Mouse (Mus musculus): ENCODE data around the gene Ctnnd2. TPM values are rescaled to one million over a fixed set of nuclear protein-coding genes. Genes with fewer than 3 reads are reported as not detected.

The Ctnnd2 gene
- polyA plus RNA-seq, 1 experiment from 2014 or later, result 0.83 TPM

- WGBS, result 82% methylated on average over 1 of the region's 1 CpGs
- no peak overlapping the region for H3K9ac ChIP-seq (ENCODE audit: low read length)
- no peak for ATAC-seq (replicated peaks; ENCODE audit: extremely low read depth, insufficient read depth, low FRiP score)
Observed at GRCm38 (mm10) chr15:30762695-30763285, 590.4 kb downstream of the Ctnnd2 start.

GRCm38 (mm10) chr15:30776931-30777330 lies 604.5 kb downstream of the Ctnnd2 start:
- Histone ChIP-seq H3K27ac (ENCODE audit: low read length) (no peak overlapping the region), H3K9me3 (replicated peaks; ENCODE audit: control insufficient read depth, low read length) (no peaks in the 10 kb centered on the region), H3K27me3 (ENCODE audit: control insufficient read depth, insufficient read depth, low read length) (no peaks in the 10 kb centered on the region), H3K4me3 (ENCODE audit: low read length) (no peak overlapping the region), H3K36me3 (ENCODE audit: control insufficient read depth, insufficient read depth) (no peaks in the 10 kb centered on the region), H3K4me1 (ENCODE audit: control insufficient read depth, insufficient read depth, low read length) (no peaks in the 10 kb centered on the region), H3K4me2 (ENCODE audit: low read depth, low read length) (no peak overlapping the region), H3K9ac (ENCODE audit: low read length) (no peak overlapping the region)
- no peak for ATAC-seq (replicated peaks; ENCODE audit: extremely low read depth, insufficient read depth, low FRiP score)
- WGBS, result 77% methylated on average over 7 of the region's 7 CpGs

More at GRCm38 (mm10) chr15:30762695-30763285, 590.4 kb downstream of the Ctnnd2 start:
- Histone ChIP-seq H3K9me3 (replicated peaks; ENCODE audit: control insufficient read depth, low read length) (no peaks in the 10 kb centered on the region), H3K27me3 (ENCODE audit: control insufficient read depth, insufficient read depth, low read length) (no peaks in the 10 kb centered on the region), H3K36me3 (ENCODE audit: control insufficient read depth, insufficient read depth) (no peaks in the 10 kb centered on the region), H3K4me3 (ENCODE audit: low read length) (no peak overlapping the region), H3K4me1 (ENCODE audit: control insufficient read depth, insufficient read depth, low read length) (no peaks in the 10 kb centered on the region), H3K27ac (ENCODE audit: low read length) (no peak overlapping the region), H3K4me2 (ENCODE audit: low read depth, low read length) (no peak overlapping the region)

GRCm38 (mm10) chr15:30777801-30778200 lies 605.4 kb downstream of the Ctnnd2 start:
- Histone ChIP-seq H3K9ac (ENCODE audit: low read length) (no peak overlapping the region), H3K36me3 (ENCODE audit: control insufficient read depth, insufficient read depth) (no peaks in the 10 kb centered on the region), H3K4me1 (ENCODE audit: control insufficient read depth, insufficient read depth, low read length) (no peaks in the 10 kb centered on the region), H3K27ac (ENCODE audit: low read length) (no peak overlapping the region), H3K9me3 (replicated peaks; ENCODE audit: control insufficient read depth, low read length) (no peaks in the 10 kb centered on the region), H3K4me3 (ENCODE audit: low read length) (no peak overlapping the region), H3K4me2 (ENCODE audit: low read depth, low read length) (no peak overlapping the region), H3K27me3 (ENCODE audit: control insufficient read depth, insufficient read depth, low read length) (no peaks in the 10 kb centered on the region)
- no peak for ATAC-seq (replicated peaks; ENCODE audit: extremely low read depth, insufficient read depth, low FRiP score)
- WGBS, result 86% methylated on average over 5 of the region's 5 CpGs

GRCm38 (mm10) chr15:30779903-30780302 lies 607.5 kb downstream of the Ctnnd2 start:
- 69% methylated on average over 1 of the region's 1 CpGs for WGBS
- Histone ChIP-seq H3K4me3 (ENCODE audit: low read length) (no peak overlapping the region), H3K9ac (ENCODE audit: low read length) (no peak overlapping the region), H3K27me3 (ENCODE audit: control insufficient read depth, insufficient read depth, low read length) (no peaks in the 10 kb centered on the region), H3K9me3 (replicated peaks; ENCODE audit: control insufficient read depth, low read length) (no peaks in the 10 kb centered on the region), H3K4me1 (ENCODE audit: control insufficient read depth, insufficient read depth, low read length) (no peaks in the 10 kb centered on the region), H3K36me3 (ENCODE audit: control insufficient read depth, insufficient read depth) (no peaks in the 10 kb centered on the region), H3K4me2 (ENCODE audit: low read depth, low read length) (no peak overlapping the region), H3K27ac (ENCODE audit: low read length) (no peak overlapping the region)
- ATAC-seq (replicated peaks; ENCODE audit: extremely low read depth, insufficient read depth, low FRiP score), result no peak

- Histone ChIP-seq H3K27ac (ENCODE audit: low read length) (no peak overlapping the region), H3K4me3 (ENCODE audit: low read length) (no peak overlapping the region), H3K9me3 (replicated peaks; ENCODE audit: control insufficient read depth, low read length) (no peaks in the 10 kb centered on the region), H3K9ac (ENCODE audit: low read length) (no peak overlapping the region), H3K27me3 (ENCODE audit: control insufficient read depth, insufficient read depth, low read length) (no peaks in the 10 kb centered on the region), H3K36me3 (ENCODE audit: control insufficient read depth, insufficient read depth) (no peaks in the 10 kb centered on the region), H3K4me2 (ENCODE audit: low read depth, low read length) (no peak overlapping the region), H3K4me1 (ENCODE audit: control insufficient read depth, insufficient read depth, low read length) (no peaks in the 10 kb centered on the region)
- no peak for ATAC-seq (replicated peaks; ENCODE audit: extremely low read depth, insufficient read depth, low FRiP score)
Observed at GRCm38 (mm10) chr15:30780977-30781376, 608.6 kb downstream of the Ctnnd2 start.

GRCm38 (mm10) chr15:30785706-30786320 lies 613.4 kb downstream of the Ctnnd2 start:
- Histone ChIP-seq H3K4me3 (ENCODE audit: low read length) (no peak overlapping the region), H3K27ac (ENCODE audit: low read length) (no peak overlapping the region), H3K9me3 (replicated peaks; ENCODE audit: control insufficient read depth, low read length) (no peaks in the 10 kb centered on the region), H3K27me3 (ENCODE audit: control insufficient read depth, insufficient read depth, low read length) (no peaks in the 10 kb centered on the region), H3K4me1 (ENCODE audit: control insufficient read depth, insufficient read depth, low read length) (no peaks in the 10 kb centered on the region), H3K4me2 (ENCODE audit: low read depth, low read length) (no peak overlapping the region), H3K9ac (ENCODE audit: low read length) (no peak overlapping the region), H3K36me3 (ENCODE audit: control insufficient read depth, insufficient read depth) (no peaks in the 10 kb centered on the region)
- 84% methylated on average over 5 of the region's 5 CpGs for WGBS
- ATAC-seq (replicated peaks; ENCODE audit: extremely low read depth, insufficient read depth, low FRiP score), result no peak

DNA sequence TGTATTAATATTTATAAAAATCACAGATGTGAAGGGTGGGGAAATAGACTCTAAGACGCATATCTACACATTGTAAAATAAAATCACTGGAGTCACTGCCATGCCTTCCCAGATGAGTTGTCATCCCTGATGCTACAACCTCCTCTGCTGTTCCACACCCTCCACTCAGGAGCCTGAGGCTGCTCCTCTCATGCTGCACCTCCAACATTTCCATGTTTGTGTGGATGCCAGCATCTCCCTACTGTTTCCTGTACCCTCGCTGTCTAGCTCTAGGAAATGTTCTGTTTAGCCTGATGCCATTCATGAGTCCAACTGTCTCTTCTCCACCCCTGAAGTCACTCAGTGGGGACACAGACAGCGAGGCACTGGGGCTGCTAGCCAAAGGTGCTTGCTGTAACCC lies 620.9 kb downstream of the Ctnnd2 start:
- no peak overlapping the region for H3K4me3 ChIP-seq (ENCODE audit: low read length)
- H3K9ac ChIP-seq (ENCODE audit: low read length), result no peak overlapping the region
- ATAC-seq (replicated peaks; ENCODE audit: extremely low read depth, insufficient read depth, low FRiP score), result no peak
- no peaks in the 10 kb centered on the region for H3K9me3 ChIP-seq (replicated peaks; ENCODE audit: control insufficient read depth, low read length)
- WGBS, result 73% methylated on average over 3 of the region's 3 CpGs
- H3K27ac ChIP-seq (ENCODE audit: low read length), result no peak overlapping the region
- H3K4me2 ChIP-seq (ENCODE audit: low read depth, low read length), result no peak overlapping the region
- no peaks in the 10 kb centered on the region for H3K36me3 ChIP-seq (ENCODE audit: control insufficient read depth, insufficient read depth)
- no peaks in the 10 kb centered on the region for H3K27me3 ChIP-seq (ENCODE audit: control insufficient read depth, insufficient read depth, low read length)
- H3K4me1 ChIP-seq (ENCODE audit: control insufficient read depth, insufficient read depth, low read length), result no peaks in the 10 kb centered on the region

GRCm38 (mm10) chr15:30795723-30796122 lies 623.3 kb downstream of the Ctnnd2 start:
- no peak overlapping the region for H3K9ac ChIP-seq (ENCODE audit: low read length)
- H3K27ac ChIP-seq (ENCODE audit: low read length), result no peak overlapping the region
- no peaks in the 10 kb centered on the region for H3K4me1 ChIP-seq (ENCODE audit: control insufficient read depth, insufficient read depth, low read length)
- no peak for ATAC-seq (replicated peaks; ENCODE audit: extremely low read depth, insufficient read depth, low FRiP score)
- H3K27me3 ChIP-seq (ENCODE audit: control insufficient read depth, insufficient read depth, low read length), result no peaks in the 10 kb centered on the region
- H3K4me2 ChIP-seq (ENCODE audit: low read depth, low read length), result no peak overlapping the region
- no peaks in the 10 kb centered on the region for H3K36me3 ChIP-seq (ENCODE audit: control insufficient read depth, insufficient read depth)
- WGBS, result 85% methylated on average over 3 of the region's 3 CpGs
- H3K9me3 ChIP-seq (replicated peaks; ENCODE audit: control insufficient read depth, low read length), result no peaks in the 10 kb centered on the region
- H3K4me3 ChIP-seq (ENCODE audit: low read length), result no peak overlapping the region

DNA sequence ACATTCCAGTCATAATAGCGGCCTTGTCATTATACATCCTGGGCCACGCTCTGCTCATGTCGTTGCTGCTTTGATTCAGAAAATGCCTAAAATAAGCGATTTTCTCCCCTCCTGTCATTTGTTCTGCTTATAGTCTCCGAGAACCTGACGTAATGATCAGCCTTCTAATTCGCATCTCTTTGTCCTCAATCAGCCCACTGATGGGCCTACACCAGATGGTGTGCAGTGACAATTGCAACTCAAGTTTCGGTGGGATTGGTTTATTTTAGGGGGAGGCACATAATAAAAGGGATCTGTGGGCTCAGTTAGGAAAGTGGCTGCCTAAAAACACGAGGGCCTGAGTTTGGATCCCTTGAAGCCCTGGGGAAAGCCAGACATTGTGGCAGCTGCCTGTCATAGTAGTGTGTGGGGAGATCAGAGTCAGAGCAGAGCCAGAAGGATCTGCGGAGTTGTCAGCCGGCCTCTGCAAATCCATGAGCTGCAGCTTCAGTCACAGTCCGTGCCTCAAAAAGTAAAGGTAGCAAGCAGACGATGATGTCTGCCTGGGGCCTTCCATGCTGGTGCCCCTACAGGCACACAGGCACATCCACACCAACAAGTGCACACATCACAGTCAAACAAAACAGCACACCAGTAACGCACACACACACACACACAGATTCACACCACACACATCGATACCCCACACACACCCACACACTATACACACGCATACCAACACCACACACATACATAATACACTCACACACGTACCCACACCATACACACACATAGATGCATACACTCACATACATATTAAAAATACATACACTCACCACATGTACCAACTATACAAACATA lies 655.3 kb downstream of the Ctnnd2 start:
- Histone ChIP-seq H3K4me2 (ENCODE audit: low read depth, low read length) (no peak overlapping the region), H3K4me1 (ENCODE audit: control insufficient read depth, insufficient read depth, low read length) (no peaks in the 10 kb centered on the region), H3K27ac (ENCODE audit: low read length) (no peak overlapping the region), H3K9ac (ENCODE audit: low read length) (no peak overlapping the region), H3K36me3 (ENCODE audit: control insufficient read depth, insufficient read depth) (no peaks in the 10 kb centered on the region), H3K27me3 (ENCODE audit: control insufficient read depth, insufficient read depth, low read length) (no peaks in the 10 kb centered on the region), H3K9me3 (replicated peaks; ENCODE audit: control insufficient read depth, low read length) (no peaks in the 10 kb centered on the region), H3K4me3 (ENCODE audit: low read length) (no peak overlapping the region)
- ATAC-seq (replicated peaks; ENCODE audit: extremely low read depth, insufficient read depth, low FRiP score), result no peak
- 82% methylated on average over 17 of the region's 17 CpGs for WGBS

All from heart, embryonic 16.5 days (tissue).